Mouse (Mus musculus) cerebellum, postnatal 10 days (tissue): ENCODE data around the gene Clic5.

Source experiments
- DNase-seq, 2 experiments: peaks; one replicate each; pipeline ENCODE4 v3.0.0; 2021; ENCODE audit warnings: mixed read lengths in 2 of 2

The Clic5 gene

GRCm38 (mm10) chr17:44199158-44199557 lies 10.8 kb downstream of the Clic5 start:
- DNase-seq, result no peak

- DNase-seq, result no peak
Measured at GRCm38 (mm10) chr17:44202952-44203351, 14.6 kb downstream of the Clic5 start.

GRCm38 (mm10) chr17:44204787-44205186 lies 16.4 kb downstream of the Clic5 start:
- no peak for DNase-seq

DNA sequence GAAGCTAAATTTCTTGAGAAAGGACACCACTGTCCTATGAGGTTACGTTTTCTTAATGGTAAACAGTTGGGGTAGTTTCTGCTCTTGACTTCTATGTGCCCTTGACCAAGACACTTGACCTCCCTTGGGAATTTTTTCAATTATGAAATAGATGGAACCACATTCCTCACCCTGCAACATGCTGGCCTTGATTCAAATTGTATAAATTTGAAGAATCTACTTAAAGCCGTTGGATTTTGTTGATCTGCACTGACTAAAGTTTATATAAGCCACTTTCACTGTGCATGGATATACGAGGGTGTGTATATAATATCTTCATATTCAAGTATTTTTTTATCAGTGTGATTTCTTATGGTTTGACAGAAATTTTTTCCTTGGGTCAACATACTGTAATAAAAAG lies 17.2 kb downstream of the Clic5 start:
- no peak for DNase-seq

DNA sequence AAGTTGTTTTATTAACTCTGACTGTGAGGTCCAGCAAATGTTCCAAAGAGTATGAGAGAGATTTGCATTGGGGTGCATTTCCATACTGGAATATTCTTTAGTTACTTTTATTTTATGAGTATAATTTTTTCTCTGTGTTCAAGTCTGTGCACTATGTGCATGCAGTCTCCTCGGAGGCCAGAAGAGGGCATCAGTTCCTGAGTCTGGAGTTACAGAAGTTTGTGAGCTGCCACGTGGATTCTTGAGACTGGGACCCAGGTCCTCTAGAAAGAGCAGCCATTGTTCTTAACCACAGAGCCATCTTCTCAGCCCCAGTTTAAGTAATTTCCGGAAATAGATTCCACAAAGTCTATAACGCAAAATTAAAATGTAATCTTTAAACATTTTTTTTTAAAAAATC lies 20.5 kb downstream of the Clic5 start:
- DNase-seq, result no peak

DNA sequence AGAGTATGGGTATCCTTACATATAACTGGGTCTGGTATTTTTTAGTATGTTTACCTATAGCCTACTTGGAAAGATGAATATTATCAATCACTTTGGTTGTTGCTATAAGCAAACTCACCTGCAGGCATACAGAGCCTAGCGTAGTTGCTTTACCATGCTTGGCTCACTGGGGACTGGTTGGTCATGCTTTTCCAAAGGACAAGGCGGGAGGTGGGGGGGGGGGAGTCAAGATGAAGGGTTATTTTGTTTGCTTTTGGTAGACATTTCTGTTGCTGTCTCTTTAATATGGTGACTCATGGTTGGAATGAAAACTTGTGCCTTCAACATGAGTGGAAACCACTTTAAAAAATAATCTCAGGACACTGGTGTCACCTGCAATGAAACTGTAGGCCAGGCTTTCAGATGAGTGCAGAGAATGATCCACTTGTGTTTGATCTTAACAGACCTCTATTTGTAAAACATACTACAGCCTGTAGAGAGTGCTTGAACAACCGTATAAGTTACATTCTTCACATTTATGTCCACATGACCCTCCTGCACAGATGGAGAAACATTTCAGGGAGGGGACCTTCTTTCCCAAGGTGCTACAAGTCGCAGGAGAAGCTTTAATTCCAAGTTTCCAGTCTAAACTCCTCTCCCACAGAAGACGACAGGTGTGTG lies 24.7 kb downstream of the Clic5 start:
- DNase-seq, result no peak

GRCm38 (mm10) chr17:44215196-44215799 lies 26.9 kb downstream of the Clic5 start:
- DNase-seq, result no peak

DNA sequence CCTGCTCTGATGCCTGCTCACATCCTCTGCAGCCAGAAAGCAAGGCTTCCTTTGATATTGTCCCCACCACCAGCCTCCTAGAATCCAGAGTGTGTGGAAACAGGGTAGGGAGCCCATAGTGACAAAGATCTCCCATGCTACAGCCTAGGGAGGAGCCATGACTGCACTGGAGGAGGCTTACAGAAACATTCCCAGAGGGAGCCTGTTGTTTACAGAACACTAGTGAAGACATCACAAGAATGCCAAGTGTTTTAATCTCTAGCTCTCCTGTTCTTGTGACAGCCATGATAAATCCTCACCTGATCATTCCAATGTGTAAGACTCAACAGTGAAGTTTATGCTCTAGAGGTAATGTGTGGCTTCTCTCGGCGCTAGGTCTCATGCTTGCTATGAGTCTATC lies 28.8 kb downstream of the Clic5 start:
- no peak for DNase-seq

- DNase-seq, result no peak
Measured at GRCm38 (mm10) chr17:44219943-44220342, 31.6 kb downstream of the Clic5 start.

- no peak for DNase-seq
Measured at GRCm38 (mm10) chr17:44228428-44228827, 40.0 kb downstream of the Clic5 start.

GRCm38 (mm10) chr17:44230083-44230482 lies 41.7 kb downstream of the Clic5 start:
- no peak for DNase-seq

- DNase-seq, result peak in 1 of 2 experiments; percentile 11
Measured at GRCm38 (mm10) chr17:44239030-44239721, 50.8 kb downstream of the Clic5 start.

DNA sequence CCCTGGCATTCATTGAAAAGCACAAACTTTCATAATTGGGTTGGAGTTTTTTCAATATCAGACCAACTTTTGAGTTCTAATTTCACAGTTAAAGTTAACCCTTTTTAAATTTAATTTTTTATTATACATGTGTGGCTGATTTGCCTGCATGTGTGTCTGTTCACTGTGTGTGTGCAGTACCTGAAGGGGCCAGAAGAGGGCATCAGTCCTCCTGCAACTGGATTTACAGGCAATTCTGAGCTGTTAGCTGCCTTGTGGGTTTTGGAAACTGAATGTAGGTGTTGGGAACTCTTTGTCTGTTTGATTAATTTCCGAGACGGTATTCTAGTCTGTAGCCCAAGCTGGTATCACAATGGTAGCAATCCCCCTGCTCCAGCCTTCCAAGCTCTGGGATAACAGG lies 52.4 kb downstream of the Clic5 start:
- DNase-seq, result no peak

DNA sequence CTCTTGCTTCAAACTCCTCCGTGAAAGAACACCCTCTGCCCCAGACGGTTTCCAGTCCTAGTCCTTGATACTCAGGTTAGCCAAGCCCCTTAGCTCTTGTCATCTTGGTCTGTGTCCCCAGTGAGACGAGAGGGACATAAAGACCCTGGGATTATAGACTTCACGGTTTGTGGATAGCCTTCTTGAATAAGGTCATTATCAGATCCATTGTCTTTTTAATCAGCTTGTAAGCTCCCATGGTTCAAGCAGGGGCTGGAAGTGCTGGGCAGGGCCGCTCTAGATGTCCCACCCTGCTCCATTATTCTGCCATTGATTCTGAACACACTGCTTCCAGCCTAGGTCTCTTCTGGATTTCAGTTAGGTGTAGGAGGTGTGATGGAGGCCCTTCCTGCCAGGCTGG lies 55.7 kb downstream of the Clic5 start:
- DNase-seq, result no peak

DNA sequence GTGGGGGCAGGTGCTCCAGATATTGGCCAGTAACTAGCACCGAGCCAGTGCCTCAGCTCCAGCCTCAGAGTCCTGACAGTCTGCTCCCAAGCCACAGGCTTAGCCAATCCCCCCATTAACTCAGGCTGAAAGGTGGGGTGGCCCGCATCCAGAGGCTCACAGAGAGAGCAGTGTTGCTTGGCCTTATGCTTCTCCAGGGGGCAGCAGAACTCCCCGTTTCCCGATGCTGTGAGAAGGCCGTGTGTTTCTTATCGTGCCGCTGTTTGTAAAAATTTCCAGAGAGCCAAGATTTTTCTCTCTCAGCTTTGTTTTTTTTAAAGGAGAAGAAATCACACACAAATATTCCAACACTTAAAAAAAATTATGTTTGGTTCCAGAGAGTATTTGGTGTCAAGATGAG lies 56.2 kb downstream of the Clic5 start:
- DNase-seq, result peak in 1 of 2 experiments; percentile 48

DNA sequence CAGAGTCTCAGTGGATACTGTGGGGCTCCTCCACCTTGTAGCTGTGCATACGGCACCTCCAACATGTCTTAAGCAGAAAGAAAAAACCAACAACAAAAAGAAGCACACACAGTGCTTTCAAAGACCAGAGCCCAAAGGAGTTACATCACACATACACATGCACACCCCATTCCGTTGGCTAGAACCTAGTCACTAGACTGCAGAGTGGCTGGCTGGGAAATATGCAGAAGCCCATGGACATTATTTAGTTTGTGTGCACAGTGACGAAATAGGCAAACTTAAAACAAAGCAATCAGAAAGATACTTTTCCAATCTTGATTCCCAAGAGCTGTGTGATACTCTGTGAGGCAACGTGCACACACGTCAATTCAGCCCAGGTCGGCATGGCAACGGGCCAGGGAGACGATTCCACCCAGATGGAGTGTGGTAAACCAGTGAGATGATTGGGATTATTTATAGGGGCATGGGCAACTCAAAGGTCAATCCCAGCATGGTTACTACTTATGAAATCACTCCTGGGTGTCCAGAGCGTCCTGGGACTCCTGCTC lies 57.8 kb downstream of the Clic5 start:
- no peak for DNase-seq

DNA sequence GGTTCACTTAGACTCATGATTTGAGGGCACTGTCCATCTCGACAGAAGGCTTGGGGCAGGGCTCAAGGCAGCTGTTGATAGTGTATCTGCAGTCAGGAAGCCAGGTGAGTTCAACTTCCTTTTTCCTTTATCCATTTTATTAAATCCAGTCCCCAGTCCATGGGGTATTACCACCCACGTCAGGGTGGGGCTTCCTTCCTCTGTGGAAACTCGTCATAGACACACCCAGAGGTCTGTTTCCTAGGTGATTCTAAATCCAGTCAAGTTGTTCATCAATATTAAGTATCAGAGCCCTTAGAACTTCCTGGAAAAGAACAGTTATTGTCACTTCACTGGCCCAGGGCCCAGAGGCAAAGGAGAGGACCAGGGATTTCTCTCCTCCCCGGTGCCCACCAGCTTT lies 61.2 kb downstream of the Clic5 start:
- DNase-seq, result no peak

GRCm38 (mm10) chr17:44252653-44253052 lies 64.3 kb downstream of the Clic5 start:
- DNase-seq, result no peak

DNA sequence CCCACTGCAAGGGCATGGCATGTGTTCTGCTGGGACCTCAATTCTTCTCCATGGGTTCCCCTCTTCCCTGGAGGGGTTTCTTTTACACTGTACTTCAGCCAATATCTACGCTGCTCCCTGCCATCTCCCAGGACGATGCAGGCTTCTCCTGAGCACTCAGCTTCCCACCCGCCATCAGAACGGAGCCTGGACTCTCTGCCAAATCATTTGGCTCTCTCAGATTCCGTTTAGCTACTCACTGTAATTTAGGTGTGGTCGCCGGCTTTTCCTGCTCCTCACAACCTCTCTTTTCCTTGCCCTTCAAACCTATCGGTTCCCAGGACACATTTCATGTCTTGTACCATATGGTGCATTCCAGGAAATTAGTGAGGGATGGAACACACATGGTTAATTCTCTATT lies 66.3 kb downstream of the Clic5 start:
- DNase-seq, result peak; percentile 18

DNA sequence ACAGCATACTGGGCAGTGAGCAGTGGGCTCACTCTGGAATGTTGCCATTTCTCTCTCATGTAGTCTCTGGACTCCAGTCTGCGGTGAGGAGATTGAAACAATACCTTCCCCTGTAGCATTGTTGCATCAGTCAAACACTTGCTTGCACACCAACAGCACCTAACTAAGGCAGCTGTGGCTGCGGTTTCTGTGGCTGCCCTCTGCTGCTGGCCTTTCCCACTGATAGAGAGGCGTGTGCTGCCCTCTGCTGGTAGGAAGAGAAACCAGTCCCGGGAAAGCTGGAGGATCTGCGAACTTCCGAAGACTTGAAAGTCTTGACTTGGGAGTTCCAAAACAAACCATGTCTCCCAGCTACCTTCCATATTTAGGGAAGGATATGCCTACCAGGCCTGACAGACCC lies 68.2 kb downstream of the Clic5 start:
- peak; percentile 78 to 83 for DNase-seq

DNA sequence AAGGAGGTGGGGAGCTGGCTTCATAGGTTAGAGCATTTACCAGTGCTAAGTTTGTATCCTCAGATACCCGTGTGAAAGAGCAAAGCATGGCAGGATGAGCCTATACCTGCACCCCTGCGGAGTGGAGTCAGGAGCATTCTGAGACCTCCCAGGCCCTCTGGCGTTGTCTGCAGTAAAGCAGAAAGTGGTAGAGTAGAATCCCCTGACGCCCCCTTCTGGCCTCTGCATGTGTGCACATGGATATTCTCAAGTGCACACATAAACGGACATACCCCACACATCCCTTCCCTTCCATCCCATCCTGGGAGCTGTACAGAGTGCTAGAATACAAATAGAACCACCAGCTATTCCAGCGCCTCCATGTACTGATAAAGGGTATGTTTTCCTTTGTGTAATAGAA lies 70.9 kb downstream of the Clic5 start:
- DNase-seq, result peak; percentile 20 to 25

- peak; percentile 86 to 87 for DNase-seq
Measured at GRCm38 (mm10) chr17:44261594-44262202, 73.3 kb downstream of the Clic5 start.

DNA sequence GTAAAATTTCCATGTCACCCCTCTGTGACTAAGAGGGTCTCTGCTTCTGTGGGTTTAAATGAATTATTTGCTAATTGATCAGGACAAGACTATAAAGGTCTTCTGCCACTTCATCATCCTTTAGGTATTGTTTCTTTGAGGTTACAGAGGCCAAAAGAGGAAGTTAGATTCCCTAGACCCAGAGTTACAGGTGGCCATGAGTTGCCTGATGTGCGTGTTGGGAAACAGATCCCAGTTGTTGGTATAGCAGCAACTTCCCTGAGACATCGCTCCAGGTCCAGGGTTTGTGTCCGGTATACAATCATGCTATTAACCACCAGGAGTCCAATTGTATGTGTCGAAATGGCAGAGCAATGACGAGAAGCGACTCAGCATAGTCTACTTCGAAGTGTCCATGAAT lies 81.7 kb downstream of the Clic5 start:
- DNase-seq, result no peak

GRCm38 (mm10) chr17:44271426-44271825 lies 83.0 kb downstream of the Clic5 start:
- no peak for DNase-seq
